Mouse (Mus musculus): ENCODE data around the gene Mybpc2.

DNA sequence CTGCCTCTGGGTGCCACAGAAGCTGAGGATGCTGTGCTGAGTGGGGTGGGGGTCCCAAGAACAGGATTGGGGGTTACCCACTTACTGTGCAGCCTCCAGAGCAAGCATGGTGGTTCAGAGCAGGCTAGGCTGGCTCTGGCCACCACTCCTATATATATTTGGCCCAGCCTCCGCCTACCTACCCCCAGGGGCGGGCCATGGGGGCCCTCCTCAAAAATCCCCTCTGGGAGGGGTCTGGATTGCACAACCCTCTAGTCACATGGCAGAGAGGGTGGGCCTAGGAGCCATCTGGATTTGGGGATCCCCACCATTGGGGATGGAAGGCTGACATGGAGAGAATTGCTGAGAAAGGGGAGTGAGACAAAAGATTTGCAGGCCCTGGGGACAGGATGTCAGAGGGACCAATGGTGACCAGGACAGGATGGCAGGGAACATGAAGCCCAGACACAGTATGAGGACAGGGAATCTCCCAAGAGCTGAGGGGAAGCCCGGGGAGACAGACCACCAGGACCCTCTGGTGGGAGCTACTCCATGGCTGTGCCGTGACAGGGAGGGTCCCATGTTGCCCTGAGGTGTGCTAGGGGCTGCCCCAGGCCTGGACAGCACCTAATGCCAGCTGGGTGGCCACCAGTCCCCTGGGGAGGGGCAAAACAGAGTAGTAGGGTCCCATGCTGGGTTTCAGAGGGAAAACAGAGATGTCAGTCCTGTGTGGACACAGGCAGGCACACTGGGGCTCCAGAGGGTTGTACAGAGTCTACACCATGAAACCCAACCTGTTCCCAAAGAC is 7.7 kb upstream of the Mybpc2 start, which contains the start of gene Spib:
- TF ChIP-seq CTCF (IDR thresholded peaks at IDR 0.05; ENCODE audit: control insufficient read depth, insufficient read depth, insufficient read length): no peak
- TF ChIP-seq MAX (IDR thresholded peaks at IDR 0.05): no peak
